Mouse (Mus musculus) megakaryocyte, embryonic 14.5 days (primary cell): Measurements from ENCODE around the gene Limk1.

Source experiments
- FLI1 ChIP-seq: IDR thresholded peaks from 2 replicates; pipeline ENCODE4 v1.6.1; 2012; ENCODE audit warnings: low read length, inconsistent platforms, mixed read lengths
- GATA1 ChIP-seq: IDR thresholded peaks from 3 replicates; pipeline ENCODE4 v1.6.1; 2012; ENCODE audit warnings: mixed read lengths, low read length, inconsistent platforms, borderline replicate concordance

DNA sequence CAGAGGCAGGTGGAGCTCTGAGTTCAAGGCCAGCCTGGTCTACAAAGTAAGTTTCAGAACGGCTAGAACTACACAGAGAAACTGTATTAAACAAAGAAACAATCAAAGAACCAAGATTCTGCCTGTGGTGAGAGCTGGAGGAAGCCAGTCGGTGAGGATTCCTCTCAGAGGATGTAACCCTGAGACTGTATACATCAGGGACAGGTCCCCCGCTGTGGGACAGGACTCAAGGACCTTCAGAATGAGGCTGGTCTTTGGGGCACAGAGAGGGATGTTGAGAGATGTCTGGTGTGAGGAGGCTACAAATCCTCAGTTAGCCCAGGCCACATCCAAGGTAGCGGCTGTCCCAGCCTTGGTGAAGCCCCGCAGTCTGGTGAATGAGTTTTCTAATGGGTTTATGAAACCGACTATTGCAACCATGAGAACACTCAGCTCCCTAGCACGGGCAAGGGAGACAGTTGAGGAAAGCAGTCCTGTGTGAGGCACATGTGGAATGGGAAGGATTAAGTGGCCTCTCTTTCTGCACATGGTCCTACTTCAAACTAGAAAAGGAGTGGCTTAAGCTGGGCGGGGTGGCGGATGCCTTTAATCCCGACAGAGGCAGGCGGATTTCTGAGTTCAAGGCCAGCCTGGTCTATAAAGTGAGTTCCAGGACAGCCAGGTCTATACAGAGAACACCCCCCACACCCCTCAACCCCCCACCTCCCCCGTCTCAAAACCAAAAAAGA, 78.3 kb downstream of the Limk1 start:
- TF ChIP-seq FLI1 (no peak), GATA1 (no peak)
